Comparison of ENCODE assay signal across 26 mouse cellular contexts in the genomic region with DNA sequence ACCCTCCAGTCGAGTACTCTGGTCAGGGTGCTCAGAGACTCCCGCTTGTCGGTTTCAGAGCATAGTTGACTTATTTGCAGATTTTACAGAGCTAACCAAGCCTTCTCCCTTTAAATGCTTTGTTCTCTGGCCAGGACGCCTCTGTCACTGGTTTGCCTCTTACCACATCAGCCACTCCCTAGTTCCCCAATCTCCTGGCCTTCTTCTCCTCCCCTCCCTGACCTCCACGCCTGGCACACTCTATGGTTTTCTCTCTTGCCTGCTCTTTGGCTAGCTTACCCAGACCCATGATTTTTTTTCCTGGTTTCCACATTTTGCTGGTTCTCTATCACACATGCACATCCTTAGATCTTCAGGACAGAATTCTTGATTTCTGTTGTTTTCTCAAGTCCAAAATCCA. TPM values are rescaled to one million over a fixed set of nuclear protein-coding genes. Genes with fewer than 3 reads are reported as not detected.
DNase-seq lines count a peak whose midpoint lies in the region; ATAC-seq and TF ChIP-seq lines count a peak whose summit lies in the region.
"Had no signal": no experiment of that assay in that cellular context is flagged by ENCODE, and none has a peak within 500 bp of the region (broad histone marks: within the 10 kb centered on the region; RNA-seq: fewer than 3 reads in every experiment).

No protein-coding gene starts in this region.

- no peaks in the 10 kb centered on the region for H3K36me3 ChIP-seq in ES-E14 (ENCODE audit: control insufficient read depth, insufficient read depth, low read length, poor library complexity, severe bottlenecking)
- H3K36me3 ChIP-seq in intestine, embryonic 16.5 days (ENCODE audit: control insufficient read depth, insufficient read depth, low read length), result no peaks in the 10 kb centered on the region
- no peaks in the 10 kb centered on the region for H3K36me3 ChIP-seq in stomach, embryonic 16.5 days (ENCODE audit: control insufficient read depth, insufficient read depth, low read length)
- H3K36me3 ChIP-seq: embryonic facial prominence, embryonic 13.5 days; heart, embryonic 15.5 days; kidney, embryonic 15.5 days; limb, embryonic 13.5 days; liver, embryonic 15.5 days had no signal

- H3K4me3 ChIP-seq in ES-E14 (ENCODE audit: insufficient read depth in 1 of 2, low read depth in 1 of 2, low read length in 2 of 2, poor library complexity in 1 of 2, severe bottlenecking in 1 of 2), result no peak overlapping the region
- H3K4me3 ChIP-seq in intestine, embryonic 16.5 days (ENCODE audit: low read length), result peak overlapping the region; percentile 12; the same call in 1 of the 2 replicates
- no peak overlapping the region for H3K4me3 ChIP-seq in stomach, embryonic 16.5 days (replicated peaks; ENCODE audit: low read length)
- H3K4me3 ChIP-seq: embryonic facial prominence, embryonic 13.5 days; heart, embryonic 15.5 days; kidney, embryonic 15.5 days; limb, embryonic 13.5 days; liver, embryonic 15.5 days had no signal

- peak; percentile 35 to 62 for DNase-seq in lung, adult 18-20 months
- no peak for DNase-seq in lung, postnatal 14 days
- no peak for DNase-seq in ES-E14 (ENCODE audit: low read depth, low spot score)
- no peak for DNase-seq in kidney, adult 8-10 months
- DNase-seq: adrenal gland, adult 8-10 months; cerebellum, adult 9-11 months; gastrocnemius, postnatal 25 days; kidney, postnatal 4 days; right cerebral cortex, postnatal 4 days; thymus, adult 18-20 months; thymus, postnatal 4 days had no signal

- H3K27me3 ChIP-seq in intestine, embryonic 16.5 days (replicated peaks; ENCODE audit: control insufficient read depth, insufficient read depth, low read length), result no peaks in the 10 kb centered on the region
- no peaks in the 10 kb centered on the region for H3K27me3 ChIP-seq in stomach, embryonic 16.5 days (ENCODE audit: control insufficient read depth, insufficient read depth, low read length)

- no peaks in the 10 kb centered on the region for H3K9me3 ChIP-seq in ES-E14 (ENCODE audit: control insufficient read depth, insufficient read depth, low read depth, low read length)
- no peaks in the 10 kb centered on the region for H3K9me3 ChIP-seq in intestine, embryonic 16.5 days (ENCODE audit: control insufficient read depth, low read length)
- no peaks in the 10 kb centered on the region for H3K9me3 ChIP-seq in stomach, embryonic 16.5 days (replicated peaks; ENCODE audit: control insufficient read depth, low read length)
- H3K9me3 ChIP-seq: embryonic facial prominence, embryonic 13.5 days; heart, embryonic 15.5 days; kidney, embryonic 15.5 days; limb, embryonic 13.5 days; liver, embryonic 15.5 days had no signal

- H3K4me2 ChIP-seq in intestine, embryonic 16.5 days (ENCODE audit: low read depth, low read length), result peak overlapping the region; percentile 38; the same call in 1 of the 2 replicates
- no peak overlapping the region for H3K4me2 ChIP-seq in stomach, embryonic 16.5 days (ENCODE audit: low read depth, low read length)
- H3K4me2 ChIP-seq: embryonic facial prominence, embryonic 13.5 days; heart, embryonic 15.5 days; kidney, embryonic 15.5 days; limb, embryonic 13.5 days; liver, embryonic 15.5 days had no signal

- no peak for ATAC-seq in intestine, embryonic 16.5 days
- no peak for ATAC-seq in stomach, embryonic 16.5 days (ENCODE audit: insufficient read depth, low FRiP score)
- ATAC-seq in megakaryocyte-erythroid progenitor cell, adult 5-6 weeks (replicated peaks; ENCODE audit: low FRiP score, low TSS enrichment, poor library complexity, severe bottlenecking), result no peak
- ATAC-seq: forebrain, embryonic 14.5 days; midbrain, embryonic 16.5 days had no signal

- H3K9ac ChIP-seq in ES-E14 (ENCODE audit: insufficient read depth, low read depth, low read length, poor library complexity, severe bottlenecking), result no peak overlapping the region
- H3K9ac ChIP-seq in intestine, embryonic 16.5 days (ENCODE audit: low read depth, low read length), result peak overlapping the region; percentile 52
- H3K9ac ChIP-seq in stomach, embryonic 16.5 days (ENCODE audit: low read length), result 0 out of 2 replicates have a peak overlapping the region, but pooled peaks have one; percentile 28
- H3K9ac ChIP-seq: embryonic facial prominence, embryonic 13.5 days; heart, embryonic 15.5 days; kidney, embryonic 15.5 days; limb, embryonic 13.5 days; liver, embryonic 15.5 days had no signal

- WGBS in intestine, embryonic 16.5 days, result 59% methylated on average over 5 of the region's 5 CpGs
- 63% methylated on average over 5 of the region's 5 CpGs for WGBS in stomach, embryonic 16.5 days

- H3K4me1 ChIP-seq in ES-E14 (ENCODE audit: control insufficient read depth in 2 of 2, insufficient read depth in 2 of 2, low read length in 2 of 2, poor library complexity in 1 of 2), result peaks cover 5 to 22% of the 10 kb centered on the region in 2 experiments; a peak in 1 of 4 replicates
- H3K4me1 ChIP-seq in intestine, embryonic 16.5 days (ENCODE audit: control insufficient read depth, insufficient read depth, low read length), result peaks cover 12% of the 10 kb centered on the region; the same call in 1 of the 2 replicates
- 0 out of 2 replicates have a peak, but pooled peaks cover 6% of the 10 kb centered on the region for H3K4me1 ChIP-seq in stomach, embryonic 16.5 days (ENCODE audit: control insufficient read depth, insufficient read depth, low read length)

- peak overlapping the region; percentile 4 for H3K27ac ChIP-seq in ES-E14 (ENCODE audit: insufficient read depth, low read depth, low read length, poor library complexity, severe bottlenecking)
- peak overlapping the region; percentile 95 for H3K27ac ChIP-seq in intestine, embryonic 16.5 days (ENCODE audit: low read length)
- peak overlapping the region; percentile 80 for H3K27ac ChIP-seq in stomach, embryonic 16.5 days (ENCODE audit: low read length)
- H3K27ac ChIP-seq: embryonic facial prominence, embryonic 13.5 days; heart, embryonic 15.5 days; kidney, embryonic 15.5 days; limb, embryonic 13.5 days; liver, embryonic 15.5 days had no signal

- in situ Hi-C loops in ES-E14 (cut with MboI; ENCODE audit: low sequenced_read_pairs in 2 of 2, unreplicated experiment in 2 of 2), result no loop called here

TF ChIP-seq in ES-E14, 5 proteins besides CTCF, POLR2A, EP300 and RAD21:
- TF ChIP-seq ZC3H11A (IDR thresholded peaks at IDR 0.05; ENCODE audit: borderline replicate concordance, low read depth, low read length) (no peak), HCFC1 (IDR thresholded peaks at IDR 0.05; ENCODE audit: borderline replicate concordance, insufficient read depth, low read length) (no peak), MAFK (IDR thresholded peaks at IDR 0.05; ENCODE audit: insufficient read depth, low read depth, low read length) (no peak), ZNF384 (IDR thresholded peaks at IDR 0.05; ENCODE audit: low read depth, low read length) (no peak), CHD2 (IDR thresholded peaks at IDR 0.05; ENCODE audit: low read depth, low read length) (no peak)
TF ChIP-seq in ES-E14: peak in this region for 0.

RNA-seq across cellular contexts. Expression of gene 2610528J11Rik, which starts 8.6 kb away (rescaled TPM):
- total RNA-seq in ES-E14 (2012; rRNA removed), result 3.2 and 8.8 TPM in 2 replicates
- 104 and 121 TPM in 2 replicates for polyA plus RNA-seq in intestine, embryonic 16.5 days (2015; fragmentation: Nextera tagmentation; extraction: Ambion mirVana)
- 31.8 and 36.6 TPM in 2 replicates for polyA plus RNA-seq in stomach, embryonic 16.5 days (2015; fragmentation: Nextera tagmentation; extraction: Ambion mirVana)
- total RNA-seq in megakaryocyte-erythroid progenitor cell, adult 5-6 weeks (2014; fragmentation: Nextera tagmentation), result not detected in 2 replicates
- not detected in 2 replicates for total RNA-seq in megakaryocyte-erythroid progenitor cell, adult 5-6 weeks (2017)
- total RNA-seq: adrenal gland, adult 8-10 months; gastrocnemius, postnatal 25 days; heart, adult 8-10 months; hematopoietic stem cell, adult 5-6 weeks; layer of hippocampus, postnatal 14 days; left cerebral cortex, postnatal 10 days; neutrophil, adult 5-6 weeks had no signal
- polyA plus RNA-seq: forebrain, embryonic 14.5 days; midbrain, embryonic 16.5 days had no signal

RNA-seq across cellular contexts. Expression of gene Tmem125, which starts 25.6 kb away (rescaled TPM):
- 12.0 and 19.1 TPM in 2 replicates for total RNA-seq in ES-E14 (2012; rRNA removed)
- polyA plus RNA-seq in intestine, embryonic 16.5 days (2015; fragmentation: Nextera tagmentation; extraction: Ambion mirVana), result 20.0 and 20.1 TPM in 2 replicates
- polyA plus RNA-seq in stomach, embryonic 16.5 days (2015; fragmentation: Nextera tagmentation; extraction: Ambion mirVana), result 16.7 and 24.0 TPM in 2 replicates
- not detected in 2 replicates for total RNA-seq in megakaryocyte-erythroid progenitor cell, adult 5-6 weeks (2014; fragmentation: Nextera tagmentation)
- not detected in 2 replicates for total RNA-seq in megakaryocyte-erythroid progenitor cell, adult 5-6 weeks (2017)
- total RNA-seq: adrenal gland, adult 8-10 months; gastrocnemius, postnatal 25 days; hematopoietic stem cell, adult 5-6 weeks had no signal
- polyA plus RNA-seq: forebrain, embryonic 14.5 days; midbrain, embryonic 16.5 days had no signal

RNA-seq across cellular contexts. Expression of gene Tie1, which starts 28.3 kb away (rescaled TPM):
- 1.0 and 1.3 TPM in 2 replicates for total RNA-seq in ES-E14 (2012; rRNA removed)
- polyA plus RNA-seq in intestine, embryonic 16.5 days (2015; fragmentation: Nextera tagmentation; extraction: Ambion mirVana), result 21.3 and 21.8 TPM in 2 replicates
- 25.4 and 27.6 TPM in 2 replicates for polyA plus RNA-seq in stomach, embryonic 16.5 days (2015; fragmentation: Nextera tagmentation; extraction: Ambion mirVana)
- total RNA-seq in megakaryocyte-erythroid progenitor cell, adult 5-6 weeks (2014; fragmentation: Nextera tagmentation), result 0.99 TPM in 1 of 2 replicates, not detected in the other
- total RNA-seq in megakaryocyte-erythroid progenitor cell, adult 5-6 weeks (2017), result 1.3 and 2.5 TPM in 2 replicates
- total RNA-seq: neutrophil, adult 5-6 weeks had no signal

Comparison
In these comparisons a context has a peak if more than half of its experiments do, and no peak if none do; other contexts are left out.
1. DNase-seq: peak in lung, adult 18-20 months (2 of 2); none in lung, postnatal 14 days (single experiment), ES-E14 (single experiment) and kidney, adult 8-10 months (0 of 2).
2. H3K27ac ChIP-seq: peak in every context shown above with its lines; median percentile 95 in intestine, embryonic 16.5 days; 80 in stomach, embryonic 16.5 days; 4 in ES-E14.
3. RNA of gene Tmem125, which starts 25.6 kb away (total RNA-seq): 12.0 to 19.1 TPM in ES-E14; not detected in megakaryocyte-erythroid progenitor cell, adult 5-6 weeks; every median in the first group is over 10 times any median in the second.